Mouse (Mus musculus) cerebellum, adult 2 months (tissue): ENCODE measurements around the gene Lrrc61. TPM values are rescaled to one million over a fixed set of nuclear protein-coding genes. Genes with fewer than 3 reads are reported as not detected.

ENCODE experiments used
- DNase-seq, 2 experiments: peaks; one replicate each; pipeline ENCODE4 v3.0.0; 2021
- H3K27ac ChIP-seq: fragments of 200-500 bp; 2 replicates; pipeline ENCODE4 v1.5.1; 2012; ENCODE audit warnings: low read length, control low read depth, inconsistent platforms; ENCODE audit not compliant: insufficient read depth
- H3K27me3 ChIP-seq: fragments of 200-500 bp; 2 replicates; pipeline ENCODE4 v1.6.1; 2012; ENCODE audit warnings: inconsistent platforms, mild to moderate bottlenecking, low read length, moderate library complexity; ENCODE audit not compliant: control insufficient read depth, insufficient read depth
- H3K4me1 ChIP-seq: fragments of 200-500 bp; 2 replicates; pipeline ENCODE4 v1.6.1; 2011; ENCODE audit warnings: low read length; ENCODE audit not compliant: control insufficient read depth, insufficient read depth
- H3K4me3 ChIP-seq: fragments of 200-500 bp; replicated peaks from 2 replicates; pipeline ENCODE3; 2011; ENCODE audit warnings: mild to moderate bottlenecking, low read depth, low read length, control low read depth; ENCODE audit not compliant: insufficient read depth
- CTCF ChIP-seq: fragments of 200-500 bp; IDR thresholded peaks from 2 replicates; pipeline ENCODE4 v1.5.1; 2011; ENCODE audit warnings: low read depth, mild to moderate bottlenecking, control low read depth, low read length, moderate library complexity, borderline replicate concordance; ENCODE audit not compliant: insufficient read depth
- POLR2A ChIP-seq: fragments of 200-500 bp; IDR thresholded peaks from 2 replicates; pipeline ENCODE4 v1.6.1; 2011; ENCODE audit warnings: low read length, control low read depth, borderline replicate concordance; ENCODE audit not compliant: insufficient read depth
- WGBS: fragments of 180-500 bp; shearing (Covaris S2); methylation state at CpG from one replicate; pipeline ENCODE4 v1.1.7; 2018; 5-methylcytosine and 5-hydroxymethylcytosine counted together
- polyA plus RNA-seq: library from polyadenylated mRNA; depleted of rRNA; stranded (reverse); fragments of >200 nt; gene quantifications from 2 replicates; pipeline ENCODE4 v1.2.3, GENCODE M21; 2012

The Lrrc61 gene
- polyA plus RNA-seq, 1 experiment, result 30.0 TPM

DNA sequence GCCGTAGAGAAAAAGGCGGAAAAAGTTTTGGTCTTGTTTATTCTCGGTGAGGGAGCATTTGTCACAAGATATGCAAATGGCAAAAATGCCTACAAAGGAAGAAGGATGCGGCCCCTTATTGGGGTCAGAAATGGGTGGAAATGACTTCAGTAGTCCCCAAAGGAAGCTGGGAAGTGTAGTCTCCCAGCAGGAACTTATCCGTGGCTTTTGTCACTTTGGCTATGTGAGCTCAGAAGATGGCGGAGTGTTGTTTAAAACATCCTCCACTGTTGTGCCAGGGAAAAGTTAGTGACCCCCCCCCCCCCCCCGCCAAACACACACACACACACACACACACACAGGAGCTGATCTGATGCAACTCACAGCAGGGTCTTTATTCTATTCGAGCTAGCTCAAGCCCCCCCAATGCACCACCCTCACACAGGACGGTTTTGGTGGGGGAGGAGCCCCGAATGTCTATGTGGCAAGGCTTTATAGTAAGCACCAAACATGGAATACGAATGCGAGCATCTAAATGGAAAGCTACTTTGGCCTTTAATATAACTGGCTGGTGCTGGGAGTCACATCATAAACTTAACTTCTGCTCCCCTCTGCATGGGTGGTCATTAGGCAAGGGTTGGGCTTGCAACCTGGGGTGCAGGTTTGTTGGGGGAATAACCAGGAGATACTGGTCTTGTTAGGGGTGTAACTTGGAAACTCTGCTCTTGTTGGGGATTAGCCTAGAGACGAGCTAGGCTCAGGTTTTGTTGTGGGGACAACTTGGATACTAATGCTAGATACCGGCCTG lies 701 bp downstream of the Lrrc61 start:
- Histone ChIP-seq H3K27ac (peak overlapping the region; percentile 99), H3K4me1 (peaks cover 8% of the 10 kb centered on the region; the same call in 1 of the 2 replicates), H3K4me3 (peak overlapping the region; percentile 87), H3K27me3 (no peaks in the 10 kb centered on the region)
- DNase-seq, result peak in 1 of 2 experiments; percentile 88
- TF ChIP-seq CTCF (no peak), POLR2A (peak; percentile 58; the same call in 1 of the 2 replicates)
- WGBS, result 20% methylated on average over 14 of the region's 14 CpGs

DNA sequence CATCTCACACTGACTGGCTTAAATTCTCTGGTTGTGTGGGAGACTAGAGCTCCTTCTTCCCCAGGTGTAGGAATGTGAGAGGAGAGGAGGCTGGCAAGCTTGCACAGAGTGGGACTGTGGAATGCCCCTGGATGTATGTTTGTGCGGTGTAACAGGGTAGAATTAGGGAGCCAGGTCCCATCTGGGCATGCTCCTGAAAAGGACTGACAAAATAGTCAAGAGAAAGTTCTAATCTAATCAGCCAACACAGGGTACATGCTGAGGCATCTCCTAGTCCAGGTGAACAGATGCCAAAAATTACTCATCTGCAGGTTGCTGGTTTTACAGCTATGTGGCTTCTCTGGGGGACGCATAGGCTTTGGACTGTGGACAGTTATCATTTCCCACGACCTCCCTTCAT lies 1.4 kb downstream of the Lrrc61 start:
- DNase-seq, result no peak
- H3K4me3 ChIP-seq, result no peak overlapping the region
- 87% methylated on average over 3 of the region's 3 CpGs for WGBS
- no peak overlapping the region for H3K27ac ChIP-seq
- TF ChIP-seq CTCF (no peak), POLR2A (no peak)
- peaks cover 8% of the 10 kb centered on the region; the same call in 1 of the 2 replicates for H3K4me1 ChIP-seq
- no peaks in the 10 kb centered on the region for H3K27me3 ChIP-seq

DNA sequence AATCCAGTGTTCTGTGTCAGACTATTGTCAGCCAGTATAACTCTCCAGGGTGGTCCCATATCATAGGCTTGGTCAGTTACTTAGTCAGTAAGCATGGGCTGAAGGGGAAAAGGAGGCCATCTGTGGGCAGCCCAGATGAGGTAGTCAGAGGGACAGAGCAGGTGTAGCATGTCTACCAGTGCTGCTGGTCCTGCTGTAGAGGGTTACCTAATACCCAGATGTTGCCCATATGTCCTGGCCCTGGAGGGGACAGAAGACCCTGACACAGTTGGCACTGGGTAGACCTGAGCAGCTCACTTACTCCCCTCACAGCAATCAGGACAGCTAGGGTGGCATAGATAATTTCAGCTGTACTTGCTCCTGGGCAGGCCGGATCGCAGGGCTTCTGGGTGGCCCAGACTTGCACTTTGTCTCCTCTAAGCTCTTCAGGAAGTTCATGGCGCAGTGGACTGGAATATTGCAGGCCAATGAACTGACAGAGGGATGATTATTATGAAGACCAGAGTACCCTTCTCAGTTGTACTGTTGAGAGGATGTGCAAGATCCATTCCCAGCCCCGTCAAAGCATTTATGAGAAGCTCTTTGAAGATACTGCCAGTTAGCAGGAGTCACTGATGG lies 11.2 kb downstream of the Lrrc61 start:
- H3K4me1 ChIP-seq, result peaks cover 26% of the 10 kb centered on the region
- H3K27ac ChIP-seq, result no peak overlapping the region
- H3K27me3 ChIP-seq, result no peaks in the 10 kb centered on the region
- no peak for TF ChIP-seq CTCF
- 95% methylated on average over 4 of the region's 4 CpGs for WGBS
- H3K4me3 ChIP-seq, result no peak overlapping the region
- no peak for DNase-seq

DNA sequence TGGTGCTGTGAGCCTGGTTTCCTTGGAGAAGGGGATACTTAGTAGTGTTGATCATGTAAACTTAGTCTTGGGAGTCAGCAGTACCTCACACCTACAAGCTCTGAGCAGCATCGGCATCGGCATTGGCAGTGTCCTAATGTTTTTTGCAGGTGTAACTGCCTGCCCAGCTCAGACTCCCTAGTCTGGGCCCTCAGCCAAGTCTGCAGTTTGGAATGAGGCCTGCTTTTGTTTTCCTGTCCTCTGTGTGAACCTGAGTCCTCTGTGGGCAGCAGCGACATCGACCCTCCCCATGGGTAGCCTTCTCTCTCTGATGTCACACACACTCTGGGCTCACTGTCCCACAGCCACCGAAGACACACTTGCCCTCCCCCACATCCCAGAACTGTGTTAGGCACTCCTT lies 11.7 kb downstream of the Lrrc61 start:
- H3K4me1 ChIP-seq, result peaks cover 26% of the 10 kb centered on the region
- DNase-seq, result peak; percentile 69 to 71
- TF ChIP-seq POLR2A, result no peak
- TF ChIP-seq CTCF, result no peak
- H3K27ac ChIP-seq, result no peak overlapping the region
- WGBS, result 15% methylated on average over 5 of the region's 5 CpGs
- no peak overlapping the region for H3K4me3 ChIP-seq
- H3K27me3 ChIP-seq, result no peaks in the 10 kb centered on the region

DNA sequence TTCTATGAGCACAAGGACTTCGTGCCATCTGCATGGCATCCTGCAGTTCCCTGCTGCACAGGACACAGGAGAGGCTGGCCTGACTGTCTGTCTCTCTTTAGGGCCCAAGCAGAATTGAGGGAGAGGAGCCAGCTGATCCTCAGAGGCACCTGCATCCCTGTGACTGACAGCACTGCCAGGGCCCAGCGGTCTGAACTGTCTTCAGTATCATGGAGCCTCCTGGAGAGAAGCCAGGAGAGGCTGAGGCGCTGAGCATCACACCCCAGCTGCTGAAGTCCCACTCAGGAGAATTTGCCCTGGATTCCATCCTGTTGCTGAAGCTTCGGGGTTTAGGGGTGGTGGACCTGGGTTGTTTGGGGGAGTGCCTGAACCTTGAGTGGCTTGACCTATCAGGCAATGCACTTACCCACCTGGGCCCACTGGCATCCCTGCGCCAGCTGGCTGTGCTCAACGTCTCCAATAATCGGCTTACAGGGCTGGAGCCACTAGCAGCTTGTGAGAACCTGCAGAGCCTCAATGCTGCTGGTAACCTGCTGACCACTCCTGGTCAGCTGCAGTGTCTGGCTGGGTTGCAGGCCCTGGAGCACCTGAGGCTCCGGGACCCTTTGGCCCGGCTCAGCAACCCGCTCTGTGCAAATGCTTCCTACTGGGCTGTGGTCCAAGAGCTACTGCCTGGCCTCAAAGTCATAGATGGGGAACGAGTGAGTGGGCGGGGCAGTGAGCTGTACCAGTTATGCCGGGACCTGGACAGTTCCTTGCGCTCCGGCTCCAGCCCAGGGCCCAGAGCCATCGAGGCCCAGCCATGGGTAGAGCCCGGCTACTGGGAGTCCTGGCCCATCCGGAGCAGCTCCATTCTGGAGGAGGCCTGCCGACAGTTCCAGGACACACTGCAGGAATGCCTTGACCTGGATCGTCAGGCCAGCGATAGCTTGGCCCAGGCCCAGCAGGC lies 13.7 kb downstream of the Lrrc61 start:
- Histone ChIP-seq H3K4me1 (peaks cover 26% of the 10 kb centered on the region), H3K27me3 (no peaks in the 10 kb centered on the region), H3K4me3 (peak overlapping the region; percentile 17), H3K27ac (peak overlapping the region; percentile 24; the same call in 1 of the 2 replicates)
- DNase-seq, result peak; percentile 60 to 68
- TF ChIP-seq POLR2A (no peak), CTCF (no peak)
- WGBS, result 11% methylated on average over 21 of the region's 21 CpGs

DNA sequence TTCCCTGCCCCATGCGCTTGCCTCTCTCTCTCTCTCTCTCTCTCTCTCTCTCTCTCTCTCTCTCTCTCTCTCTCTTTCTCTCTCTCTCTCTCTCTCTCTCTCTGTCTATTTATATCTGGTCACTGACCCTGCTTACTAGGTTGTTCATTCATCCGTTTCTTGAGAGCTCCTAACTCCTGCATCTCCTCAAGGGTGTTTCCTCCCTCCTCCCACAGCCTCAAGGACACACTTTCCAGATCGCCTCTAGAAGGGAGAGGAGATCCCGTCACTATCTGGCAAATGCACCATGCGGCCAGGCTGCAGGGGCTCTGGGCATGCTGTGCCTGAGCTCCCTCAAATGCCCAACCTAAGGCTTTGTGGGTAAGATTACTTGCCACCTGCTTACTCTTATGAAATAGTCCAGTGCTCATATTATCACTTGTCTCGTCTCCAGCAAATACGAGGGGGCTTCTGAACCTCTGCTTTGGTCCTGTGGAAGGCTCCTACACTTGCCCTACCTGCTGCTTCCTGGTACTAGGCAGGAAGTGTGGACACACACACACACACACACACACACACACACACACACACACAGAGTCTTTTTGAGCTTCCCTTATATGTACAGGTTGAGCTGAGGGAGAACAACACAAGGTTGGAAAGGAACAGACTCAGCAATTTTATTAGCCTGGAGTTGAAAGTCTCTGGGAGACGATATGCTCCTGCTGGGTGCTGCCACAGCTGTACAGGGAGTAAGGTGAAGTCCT lies 14.6 kb downstream of the Lrrc61 start:
- peak; percentile 29 to 34 for DNase-seq
- 38% methylated on average over 8 of the region's 8 CpGs for WGBS
- H3K27ac ChIP-seq, result peak overlapping the region; percentile 65
- peaks cover 26% of the 10 kb centered on the region for H3K4me1 ChIP-seq
- H3K27me3 ChIP-seq, result no peaks in the 10 kb centered on the region
- TF ChIP-seq CTCF, result no peak
- TF ChIP-seq POLR2A, result no peak
- no peak overlapping the region for H3K4me3 ChIP-seq

DNA sequence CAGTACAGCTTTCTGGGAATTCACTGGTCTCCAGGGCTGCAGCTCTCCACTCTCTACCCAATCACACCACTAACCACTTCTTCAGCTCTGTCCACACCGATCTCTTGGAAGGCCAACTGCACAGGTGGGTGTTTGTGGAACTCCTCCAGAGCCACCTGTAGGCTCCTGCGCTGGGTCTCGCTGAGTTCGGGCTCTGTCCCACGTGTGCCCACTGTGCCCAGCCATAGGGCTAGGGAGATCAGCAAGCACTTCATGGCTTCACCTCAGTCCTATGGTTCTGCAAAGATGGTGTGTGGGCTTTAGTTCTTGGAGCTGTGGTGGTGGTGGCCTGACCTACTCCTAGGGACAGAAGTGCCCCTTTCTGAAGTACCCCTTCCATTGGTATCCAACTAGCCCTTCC lies 17.4 kb downstream of the Lrrc61 start:
- H3K27me3 ChIP-seq, result no peaks in the 10 kb centered on the region
- peaks cover 20% of the 10 kb centered on the region for H3K4me1 ChIP-seq
- no peak overlapping the region for H3K27ac ChIP-seq
- WGBS, result 83% methylated on average over 5 of the region's 5 CpGs
- H3K4me3 ChIP-seq, result no peak overlapping the region
- DNase-seq, result no peak
- TF ChIP-seq POLR2A, result no peak
- TF ChIP-seq CTCF, result no peak
